Mouse (Mus musculus): Measurements from ENCODE around the gene Cyp2s1.

Cyp2s1 gene

GRCm38 (mm10) chr7:25816241-25816919, at the start of gene Cyp2s1:
TSS of gene Cyp2s1 (minus strand) at chr7:25816913.
- TF ChIP-seq GATA4 (IDR thresholded peaks at IDR 0.05; ENCODE audit: insufficient replicate concordance, low read length) = no peak

GRCm38 (mm10) chr7:25864861-25865260, 48.1 kb upstream of the Cyp2s1 start:
- no peak for TF ChIP-seq GATA4 (IDR thresholded peaks at IDR 0.05; ENCODE audit: insufficient replicate concordance, low read length)

- no peak for TF ChIP-seq GATA4 (IDR thresholded peaks at IDR 0.05; ENCODE audit: insufficient replicate concordance, low read length)
Measured at GRCm38 (mm10) chr7:25863756-25864155, 47.0 kb upstream of the Cyp2s1 start.

- TF ChIP-seq GATA4 (IDR thresholded peaks at IDR 0.05; ENCODE audit: insufficient replicate concordance, low read length) = no peak
Measured at GRCm38 (mm10) chr7:25862365-25862764, 45.7 kb upstream of the Cyp2s1 start.

- TF ChIP-seq GATA4 (IDR thresholded peaks at IDR 0.05; ENCODE audit: insufficient replicate concordance, low read length) = no peak
Measured at GRCm38 (mm10) chr7:25859962-25860870, 43.5 kb upstream of the Cyp2s1 start.

GRCm38 (mm10) chr7:25855082-25855481, 38.4 kb upstream of the Cyp2s1 start:
- TF ChIP-seq GATA4 (IDR thresholded peaks at IDR 0.05; ENCODE audit: insufficient replicate concordance, low read length) = no peak

- no peak for TF ChIP-seq GATA4 (IDR thresholded peaks at IDR 0.05; ENCODE audit: insufficient replicate concordance, low read length)
Measured at GRCm38 (mm10) chr7:25848444-25848812, 31.7 kb upstream of the Cyp2s1 start.

GRCm38 (mm10) chr7:25847722-25848443, 31.2 kb upstream of the Cyp2s1 start:
- TF ChIP-seq GATA4 (IDR thresholded peaks at IDR 0.05; ENCODE audit: insufficient replicate concordance, low read length) = 0 out of 2 replicates have a peak, but pooled peaks have one; percentile 24

- no peak for TF ChIP-seq GATA4 (IDR thresholded peaks at IDR 0.05; ENCODE audit: insufficient replicate concordance, low read length)
Measured at GRCm38 (mm10) chr7:25844885-25845284, 28.2 kb upstream of the Cyp2s1 start.

- no peak for TF ChIP-seq GATA4 (IDR thresholded peaks at IDR 0.05; ENCODE audit: insufficient replicate concordance, low read length)
Measured at GRCm38 (mm10) chr7:25844423-25844822, 27.7 kb upstream of the Cyp2s1 start.

- TF ChIP-seq GATA4 (IDR thresholded peaks at IDR 0.05; ENCODE audit: insufficient replicate concordance, low read length) = no peak
Measured at GRCm38 (mm10) chr7:25843492-25843891, 26.8 kb upstream of the Cyp2s1 start.

- no peak for TF ChIP-seq GATA4 (IDR thresholded peaks at IDR 0.05; ENCODE audit: insufficient replicate concordance, low read length)
Measured at GRCm38 (mm10) chr7:25840908-25841307, 24.2 kb upstream of the Cyp2s1 start.

- no peak for TF ChIP-seq GATA4 (IDR thresholded peaks at IDR 0.05; ENCODE audit: insufficient replicate concordance, low read length)
Measured at GRCm38 (mm10) chr7:25835188-25835891, 18.6 kb upstream of the Cyp2s1 start.

GRCm38 (mm10) chr7:25831557-25832530, 15.1 kb upstream of the Cyp2s1 start:
- no peak for TF ChIP-seq GATA4 (IDR thresholded peaks at IDR 0.05; ENCODE audit: insufficient replicate concordance, low read length)
